In genomic region chr3:101812341-101812962, GRCm38 (mm10) we compare ENCODE assay signal across 8 mouse cellular contexts. TPM values are rescaled to one million over a fixed set of nuclear protein-coding genes. Genes with fewer than 3 reads are reported as not detected.
DNase-seq lines count a peak whose midpoint lies in the region; ATAC-seq and TF ChIP-seq lines count a peak whose summit lies in the region.

No protein-coding gene starts in this region.

- peak; percentile 88 to 98 for TF ChIP-seq CTCF in CH12.LX (conservative IDR thresholded peaks at IDR 0.05 in 1 of 2, IDR thresholded peaks at IDR 0.05 in 1 of 2; ENCODE audit: low read depth in 2 of 2, low read length in 2 of 2)

- in situ Hi-C loops in CH12.LX (cut with MboI; ENCODE audit: low pct_ligation_motif_present, low pct_unique_long_range_greater_than_20kb, low sequenced_read_pairs): loop anchor here (25.0 kb wide), 2 partner anchors 500 to 850 kb away; partner anchors contain the start of gene Ttf2

- no peak overlapping the region for H3K4me3 ChIP-seq in CH12.LX (replicated peaks in 1 of 3; ENCODE audit: low read depth in 2 of 3, low read length in 2 of 3, poor library complexity in 1 of 3)
- H3K4me3 ChIP-seq in embryonic facial prominence, embryonic 10.5 days: no peak overlapping the region
- no peak overlapping the region for H3K4me3 ChIP-seq in heart, embryonic 12.5 days
- no peak overlapping the region for H3K4me3 ChIP-seq in kidney, embryonic 15.5 days (replicated peaks)
- H3K4me3 ChIP-seq in limb, embryonic 15.5 days: no peak overlapping the region
- no peak overlapping the region for H3K4me3 ChIP-seq in neural tube, embryonic 12.5 days

- ATAC-seq in heart, embryonic 12.5 days (ENCODE audit: insufficient number of reproducible peaks, low FRiP score): 0 out of 2 replicates have a peak, but pooled peaks have one; percentile 61
- peak; percentile 79 for ATAC-seq in kidney, embryonic 15.5 days (replicated peaks; ENCODE audit: low FRiP score)
- peak; percentile 62; the same call in 1 of the 2 replicates for ATAC-seq in limb, embryonic 15.5 days (ENCODE audit: insufficient number of reproducible peaks, low FRiP score, low TSS enrichment, low read depth)
- ATAC-seq in neural tube, embryonic 12.5 days (ENCODE audit: low FRiP score, low read depth): peak; percentile 74

- H3K36me3 ChIP-seq in CH12.LX (replicated peaks in 1 of 2; ENCODE audit: control insufficient read depth in 1 of 2, insufficient read depth in 1 of 2, low read length in 1 of 2): peaks cover 0 to 15% of the 10 kb centered on the region in 2 experiments
- no peaks in the 10 kb centered on the region for H3K36me3 ChIP-seq in embryonic facial prominence, embryonic 10.5 days (replicated peaks)
- H3K36me3 ChIP-seq in heart, embryonic 12.5 days: no peaks in the 10 kb centered on the region
- H3K36me3 ChIP-seq in kidney, embryonic 15.5 days: no peaks in the 10 kb centered on the region
- no peaks in the 10 kb centered on the region for H3K36me3 ChIP-seq in limb, embryonic 15.5 days
- H3K36me3 ChIP-seq in neural tube, embryonic 12.5 days: no peaks in the 10 kb centered on the region

- H3K4me2 ChIP-seq in CH12.LX (ENCODE audit: insufficient read depth, low read depth, poor library complexity, severe bottlenecking): peak overlapping the region; percentile 24; the same call in 1 of the 2 replicates
- no peak overlapping the region for H3K4me2 ChIP-seq in heart, embryonic 12.5 days
- H3K4me2 ChIP-seq in kidney, embryonic 15.5 days: no peak overlapping the region
- no peak overlapping the region for H3K4me2 ChIP-seq in limb, embryonic 15.5 days
- H3K4me2 ChIP-seq in neural tube, embryonic 12.5 days (replicated peaks): no peak overlapping the region

- no peaks in the 10 kb centered on the region for H3K79me2 ChIP-seq in CH12.LX (replicated peaks; ENCODE audit: control insufficient read depth, extremely low read depth, insufficient read depth, poor library complexity, severe bottlenecking)

- DNase-seq in CH12.LX (ENCODE audit: extremely low read depth): peak; percentile 72
- DNase-seq in adrenal gland, postnatal 10 days: peak; percentile 74
- peak; percentile 78 for DNase-seq in embryonic facial prominence, embryonic 10.5 days (ENCODE audit: low spot score)
- peak; percentile 80 for DNase-seq in thymus, postnatal 25 days

- peak; percentile 99 for TF ChIP-seq RAD21 in CH12.LX (IDR thresholded peaks at IDR 0.05; ENCODE audit: low read depth, low read length)

- no peak for TF ChIP-seq POLR2A in CH12.LX (IDR thresholded peaks at IDR 0.05; ENCODE audit: low read depth, low read length)

- peaks cover 3 to 9% of the 10 kb centered on the region in 2 experiments for H3K4me1 ChIP-seq in CH12.LX (ENCODE audit: control insufficient read depth in 1 of 2, insufficient read depth in 2 of 2)
- H3K4me1 ChIP-seq in embryonic facial prominence, embryonic 10.5 days: no peaks in the 10 kb centered on the region
- H3K4me1 ChIP-seq in heart, embryonic 12.5 days (replicated peaks): peaks cover 11% of the 10 kb centered on the region
- H3K4me1 ChIP-seq in kidney, embryonic 15.5 days: no peaks in the 10 kb centered on the region
- H3K4me1 ChIP-seq in limb, embryonic 15.5 days: peaks cover 9% of the 10 kb centered on the region; the same call in 1 of the 2 replicates
- H3K4me1 ChIP-seq in neural tube, embryonic 12.5 days: no peaks in the 10 kb centered on the region

- TF ChIP-seq EP300 in CH12.LX (IDR thresholded peaks at IDR 0.05; ENCODE audit: low read length): peak; percentile 17; the same call in 1 of the 2 replicates

- no peaks in the 10 kb centered on the region for H3K27me3 ChIP-seq in CH12.LX (replicated peaks)
- H3K27me3 ChIP-seq in embryonic facial prominence, embryonic 10.5 days (replicated peaks; ENCODE audit: low read depth, poor library complexity, severe bottlenecking): peaks cover 22% of the 10 kb centered on the region
- no peaks in the 10 kb centered on the region for H3K27me3 ChIP-seq in heart, embryonic 12.5 days (replicated peaks)
- H3K27me3 ChIP-seq in kidney, embryonic 15.5 days: no peaks in the 10 kb centered on the region
- H3K27me3 ChIP-seq in limb, embryonic 15.5 days: no peaks in the 10 kb centered on the region
- H3K27me3 ChIP-seq in neural tube, embryonic 12.5 days (replicated peaks): no peaks in the 10 kb centered on the region

- no peak overlapping the region for H3K27ac ChIP-seq in CH12.LX (ENCODE audit: insufficient read depth, low read depth)
- no peak overlapping the region for H3K27ac ChIP-seq in embryonic facial prominence, embryonic 10.5 days (replicated peaks)
- H3K27ac ChIP-seq in heart, embryonic 12.5 days (ENCODE audit: poor library complexity, severe bottlenecking): no peak overlapping the region
- no peak overlapping the region for H3K27ac ChIP-seq in kidney, embryonic 15.5 days
- no peak overlapping the region for H3K27ac ChIP-seq in limb, embryonic 15.5 days
- H3K27ac ChIP-seq in neural tube, embryonic 12.5 days: no peak overlapping the region

- H3K9me3 ChIP-seq in CH12.LX (replicated peaks; ENCODE audit: low read length): no peaks in the 10 kb centered on the region
- no peaks in the 10 kb centered on the region for H3K9me3 ChIP-seq in embryonic facial prominence, embryonic 10.5 days
- H3K9me3 ChIP-seq in heart, embryonic 12.5 days (replicated peaks): no peaks in the 10 kb centered on the region
- no peaks in the 10 kb centered on the region for H3K9me3 ChIP-seq in kidney, embryonic 15.5 days (replicated peaks)
- no peaks in the 10 kb centered on the region for H3K9me3 ChIP-seq in limb, embryonic 15.5 days
- H3K9me3 ChIP-seq in neural tube, embryonic 12.5 days: no peaks in the 10 kb centered on the region

- dilution Hi-C loops in CH12.LX (cut with MboI; ENCODE audit: extremely low pct_ligation_motif_present, extremely low pct_unique_long_range_greater_than_20kb, low sequenced_read_pairs): no loop called here

- no peak overlapping the region for H3K9ac ChIP-seq in CH12.LX (ENCODE audit: insufficient read depth, low read depth)
- 0 out of 2 replicates have a peak overlapping the region, but pooled peaks have one; percentile 4 for H3K9ac ChIP-seq in heart, embryonic 12.5 days
- no peak overlapping the region for H3K9ac ChIP-seq in kidney, embryonic 15.5 days
- H3K9ac ChIP-seq in limb, embryonic 15.5 days: no peak overlapping the region
- H3K9ac ChIP-seq in neural tube, embryonic 12.5 days: 0 out of 2 replicates have a peak overlapping the region, but pooled peaks have one; percentile 13

- 66% methylated on average over 10 of the region's 10 CpGs for WGBS in embryonic facial prominence, embryonic 10.5 days
- WGBS in heart, embryonic 12.5 days: 58% methylated on average over 10 of the region's 10 CpGs
- WGBS in kidney, embryonic 15.5 days: 64% methylated on average over 10 of the region's 10 CpGs
- WGBS in limb, embryonic 15.5 days: 60% methylated on average over 10 of the region's 10 CpGs
- WGBS in neural tube, embryonic 12.5 days: 66% methylated on average over 10 of the region's 10 CpGs

TF ChIP-seq in CH12.LX, 34 proteins besides CTCF, POLR2A, EP300 and RAD21 (continues in another document):
- TF ChIP-seq CHD2 (IDR thresholded peaks at IDR 0.05; ENCODE audit: low read length): peak; percentile 24; the same call in 1 of the 2 replicates
- TF ChIP-seq GABPA (IDR thresholded peaks at IDR 0.05; ENCODE audit: insufficient replicate concordance, low read depth, low read length): no peak
- no peak for TF ChIP-seq PAX5 (IDR thresholded peaks at IDR 0.05; ENCODE audit: low read length)
- no peak for TF ChIP-seq CHD1 (IDR thresholded peaks at IDR 0.05; ENCODE audit: low read depth, low read length)
- TF ChIP-seq JUN (IDR thresholded peaks at IDR 0.05; ENCODE audit: insufficient read depth, low read depth, low read length): no peak
- no peak for TF ChIP-seq USF2 (conservative IDR thresholded peaks at IDR 0.05; ENCODE audit: low read depth, low read length)
- peak; percentile 27; the same call in 1 of the 2 replicates for TF ChIP-seq HCFC1 (IDR thresholded peaks at IDR 0.05; ENCODE audit: low read depth, low read length)
- peak; percentile 46; the same call in 1 of the 2 replicates for TF ChIP-seq IRF4 (IDR thresholded peaks at IDR 0.05; ENCODE audit: low read depth, low read length)
- TF ChIP-seq ZKSCAN1 (IDR thresholded peaks at IDR 0.05; ENCODE audit: borderline replicate concordance, low read depth, low read length): no peak
- 0 out of 2 replicates have a peak, but pooled peaks have one; percentile 10 for TF ChIP-seq MEF2A (IDR thresholded peaks at IDR 0.05; ENCODE audit: borderline replicate concordance, low read depth, low read length)
- TF ChIP-seq POLR2AphosphoS2 (IDR thresholded peaks at IDR 0.05; ENCODE audit: low read depth, low read length): no peak
- TF ChIP-seq MAZ (IDR thresholded peaks at IDR 0.05; ENCODE audit: low read depth, low read length): 0 out of 2 replicates have a peak, but pooled peaks have one; percentile 46
- 0 out of 2 replicates have a peak, but pooled peaks have one; percentile 15 for TF ChIP-seq JUND (conservative IDR thresholded peaks at IDR 0.05; ENCODE audit: low read depth, low read length)
- no peak for TF ChIP-seq MYC (IDR thresholded peaks at IDR 0.05; ENCODE audit: low read depth, low read length)
- TF ChIP-seq KAT2A (IDR thresholded peaks at IDR 0.05; ENCODE audit: insufficient replicate concordance, low read length): no peak
- TF ChIP-seq RCOR1 (conservative IDR thresholded peaks at IDR 0.05; ENCODE audit: low read depth, low read length): 0 out of 2 replicates have a peak, but pooled peaks have one; percentile 22
- TF ChIP-seq ZNF384 (IDR thresholded peaks at IDR 0.05; ENCODE audit: low read depth, low read length): no peak
- TF ChIP-seq MXI1 (IDR thresholded peaks at IDR 0.05; ENCODE audit: low read depth, low read length): no peak
- peak; percentile 36; the same call in 1 of the 2 replicates for TF ChIP-seq NELFE (IDR thresholded peaks at IDR 0.05; ENCODE audit: low read depth, low read length)
- TF ChIP-seq USF1 (IDR thresholded peaks at IDR 0.05; ENCODE audit: low read depth, low read length): no peak
- TF ChIP-seq TCF12 (IDR thresholded peaks at IDR 0.05; ENCODE audit: low read depth, low read length): 0 out of 2 replicates have a peak, but pooled peaks have one; percentile 24

RNA-seq across cellular contexts. Expression of gene Mab21l3, which starts 36.3 kb away (rescaled TPM):
- total RNA-seq in CH12.LX (2012; rRNA removed): 2.0 and 2.8 TPM in 2 replicates
- 3.4 and 3.5 TPM in 2 replicates for total RNA-seq in CH12.LX (2014; rRNA removed)
- 1.9 and 2.1 TPM in 2 replicates for polyA plus RNA-seq in CH12.LX (2012; ENCODE audit: insufficient read length, low read depth)
- total RNA-seq in adrenal gland, postnatal 10 days (2021): under 1 TPM; 0.24 to 0.48 TPM
- 0.67 and 0.85 TPM in 2 replicates for polyA plus RNA-seq in embryonic facial prominence, embryonic 10.5 days (2016; fragmentation: Nextera tagmentation; extraction: Ambion mirVana)
- polyA plus RNA-seq in heart, embryonic 12.5 days (2016; fragmentation: Nextera tagmentation; extraction: Ambion mirVana): 0.32 and 0.62 TPM in 2 replicates
- 0.73 TPM in 2 replicates for polyA plus RNA-seq in kidney, embryonic 15.5 days (2015; fragmentation: Nextera tagmentation; extraction: Ambion mirVana)
- 2.2 and 4.1 TPM in 2 replicates for polyA plus RNA-seq in limb, embryonic 15.5 days (2015; fragmentation: Nextera tagmentation; extraction: Ambion mirVana)
- 0.40 and 0.77 TPM in 2 replicates for polyA plus RNA-seq in neural tube, embryonic 12.5 days (2016; fragmentation: Nextera tagmentation; extraction: Ambion mirVana)

Comparison
In these comparisons a context has a peak if more than half of its experiments do, and no peak if none do; other contexts are left out.
1. H3K9ac ChIP-seq: peak in heart, embryonic 12.5 days (single experiment) and neural tube, embryonic 12.5 days (single experiment); none in CH12.LX (single experiment), kidney, embryonic 15.5 days (single experiment) and limb, embryonic 15.5 days (single experiment).
2. Peak in every context shown above with its lines, with median percentiles within 50 percentile points of each other: DNase-seq and ATAC-seq.